Mouse (Mus musculus) heart, postnatal 0 days (tissue): Measurements from ENCODE around the gene Gga2.

Experiments used
- CTCF ChIP-seq: IDR thresholded peaks from 2 replicates; pipeline ENCODE4 v1.5.1; 2016; ENCODE audit warnings: antibody characterized with exemption, control low read depth, low read depth
- EP300 ChIP-seq: IDR thresholded peaks from 2 replicates; pipeline ENCODE4 v1.6.1; 2016; ENCODE audit warnings: antibody characterized with exemption, low read depth

DNA sequence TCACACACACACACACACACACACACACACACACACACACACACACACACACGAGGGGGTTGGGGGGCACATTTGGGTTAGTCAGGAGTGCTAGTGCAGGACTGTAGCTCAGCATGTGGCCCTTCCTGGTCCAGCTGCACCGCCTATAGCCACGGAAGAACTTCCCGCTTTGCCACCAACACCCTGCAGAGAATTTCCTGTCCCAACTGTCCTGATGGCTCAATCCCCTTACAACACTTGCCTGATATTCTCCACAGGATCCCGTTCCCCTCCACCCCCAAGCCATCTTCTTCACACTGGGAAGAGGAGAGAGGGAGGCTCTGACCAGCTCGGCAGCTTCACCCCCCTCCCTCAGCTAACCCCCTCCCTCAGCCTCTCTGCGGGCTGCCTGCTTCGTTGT is 20.6 kb downstream of the Gga2 start:
- TF ChIP-seq CTCF (no peak), EP300 (no peak)
